Mouse (Mus musculus) myocyte (in vitro differentiated cells): ENCODE measurements around the gene Vwc2. TPM values are rescaled to one million over a fixed set of nuclear protein-coding genes. Genes with fewer than 3 reads are reported as not detected.

ENCODE experiments used
- H3K27me3 ChIP-seq: one replicate; pipeline ENCODE4 v1.6.1; 2011; ENCODE audit not compliant: control insufficient read depth, insufficient read depth, insufficient read length
- H3K36me3 ChIP-seq: one replicate; pipeline ENCODE4 v1.6.1; 2011; ENCODE audit not compliant: control insufficient read depth, insufficient read depth
- H3K4me2 ChIP-seq: one replicate; pipeline ENCODE4 v1.6.1; 2011; ENCODE audit warnings: low read depth, control low read depth
- H3K4me3 ChIP-seq: one replicate; pipeline ENCODE4 v1.5.1; 2011; ENCODE audit warnings: mild to moderate bottlenecking, control low read depth, moderate library complexity
- H3K79me2 ChIP-seq: one replicate; pipeline ENCODE4 v1.6.1; 2011; ENCODE audit not compliant: control insufficient read depth, insufficient read depth
- H3ac ChIP-seq: one replicate; pipeline ENCODE4 v1.6.1; 2011; ENCODE audit not compliant: control insufficient read depth, insufficient read length
- CEBPB ChIP-seq: IDR thresholded peaks from 2 replicates; pipeline ENCODE4 v1.6.1; 2011; ENCODE audit warnings: mild to moderate bottlenecking, moderate library complexity; ENCODE audit not compliant: poor library complexity, insufficient read depth, severe bottlenecking
- E2F4 ChIP-seq: IDR thresholded peaks from one replicate; pipeline ENCODE4 v1.6.1; 2011; ENCODE audit warnings: mild to moderate bottlenecking, control low read depth, moderate library complexity; ENCODE audit not compliant: insufficient read depth
- MAX ChIP-seq: IDR thresholded peaks from one replicate; pipeline ENCODE4 v1.6.1; 2011; ENCODE audit warnings: low read depth, mild to moderate bottlenecking, control low read depth
- MYOD1 ChIP-seq, 3 experiments: IDR thresholded peaks; one replicate each; pipeline ENCODE4 v1.6.1; 2011; ENCODE audit warnings: control low read depth in 2 of 3, low read depth in 2 of 3, mild to moderate bottlenecking in 2 of 3, moderate library complexity in 1 of 3; ENCODE audit not compliant: insufficient read length in 2 of 3, control insufficient read depth in 1 of 3
- MYOG ChIP-seq, 3 experiments: IDR thresholded peaks; one replicate each; pipeline ENCODE4 v1.6.1; 2011; ENCODE audit warnings: control low read depth in 2 of 3, low read depth in 2 of 3, mild to moderate bottlenecking in 2 of 3; ENCODE audit not compliant: insufficient read length in 2 of 3, control insufficient read depth in 1 of 3, insufficient read depth in 1 of 3
- POLR2A ChIP-seq: IDR thresholded peaks from one replicate; pipeline ENCODE4 v1.6.1; 2011; ENCODE audit warnings: low read depth, mild to moderate bottlenecking, control low read depth, moderate library complexity; ENCODE audit not compliant: insufficient read length
- POLR2AphosphoS2 ChIP-seq: IDR thresholded peaks from one replicate; pipeline ENCODE4 v1.6.1; 2011; ENCODE audit warnings: low read depth, control low read depth; ENCODE audit not compliant: insufficient read length
- REST ChIP-seq: IDR thresholded peaks from one replicate; pipeline ENCODE4 v1.6.1; 2011; ENCODE audit warnings: mild to moderate bottlenecking, control low read depth, moderate library complexity; ENCODE audit not compliant: insufficient read depth, insufficient read length
- SRF ChIP-seq: IDR thresholded peaks from one replicate; pipeline ENCODE4 v1.6.1; 2011; ENCODE audit warnings: low read depth; ENCODE audit not compliant: control insufficient read depth, insufficient read length
- TCF12 ChIP-seq: IDR thresholded peaks from one replicate; pipeline ENCODE4 v1.6.1; 2011; ENCODE audit warnings: mild to moderate bottlenecking, control low read depth; ENCODE audit not compliant: poor library complexity, insufficient read depth, severe bottlenecking
- TCF3 ChIP-seq: IDR thresholded peaks from one replicate; pipeline ENCODE4 v1.6.1; 2011; ENCODE audit warnings: low read depth, control low read depth; ENCODE audit not compliant: insufficient read length
- USF1 ChIP-seq: IDR thresholded peaks from one replicate; pipeline ENCODE4 v1.6.1; 2011; ENCODE audit warnings: low read depth, mild to moderate bottlenecking, control low read depth, moderate library complexity
- polyA plus RNA-seq: library from polyadenylated mRNA; unstranded; fragments of >200 nt; fragmentation: generic; extraction: Trizol; gene quantifications from one replicate; pipeline ENCODE4 v1.2.1, GENCODE M21; 2012; ENCODE audit warnings: missing spikeins

Vwc2 gene
- polyA plus RNA-seq, 1 experiment = 0.08 TPM

GRCm38 (mm10) chr11:11131414-11132077, 17.5 kb downstream of the Vwc2 start:
- TF ChIP-seq E2F4 (no peak), POLR2AphosphoS2 (no peak), SRF (no peak), TCF12 (no peak), CEBPB (no peak), MAX (no peak), MYOD1 (IDR thresholded peaks at IDR 0.05; ENCODE audit: control insufficient read depth in 1 of 3, insufficient read length in 2 of 3, low read depth in 2 of 3) (no peak), POLR2A (no peak), USF1 (no peak), REST (no peak), MYOG (IDR thresholded peaks at IDR 0.05; ENCODE audit: control insufficient read depth in 1 of 3, insufficient read depth in 1 of 3, insufficient read length in 2 of 3, low read depth in 2 of 3) (no peak), TCF3 (no peak)
- Histone ChIP-seq H3ac (no peak overlapping the region), H3K27me3 (no peaks in the 10 kb centered on the region)

GRCm38 (mm10) chr11:11140622-11141021, 26.6 kb downstream of the Vwc2 start:
- Histone ChIP-seq H3K36me3 (no peaks in the 10 kb centered on the region), H3K4me3 (no peak overlapping the region), H3K27me3 (no peaks in the 10 kb centered on the region), H3ac (no peak overlapping the region), H3K4me2 (no peak overlapping the region), H3K79me2 (no peaks in the 10 kb centered on the region)
- no peak for TF ChIP-seq SRF
- TF ChIP-seq REST = no peak
- TF ChIP-seq TCF3 = no peak
- TF ChIP-seq TCF12 = no peak
- TF ChIP-seq MYOG (IDR thresholded peaks at IDR 0.05; ENCODE audit: control insufficient read depth in 1 of 3, insufficient read depth in 1 of 3, insufficient read length in 2 of 3, low read depth in 2 of 3) = no peak
- no peak for TF ChIP-seq MYOD1 (IDR thresholded peaks at IDR 0.05; ENCODE audit: control insufficient read depth in 1 of 3, insufficient read length in 2 of 3, low read depth in 2 of 3)
- TF ChIP-seq E2F4 = no peak
- no peak for TF ChIP-seq MAX
- TF ChIP-seq USF1 = no peak
- no peak for TF ChIP-seq POLR2AphosphoS2
- TF ChIP-seq POLR2A = no peak

More at GRCm38 (mm10) chr11:11131414-11132077, 17.5 kb downstream of the Vwc2 start:
- Histone ChIP-seq H3K36me3 (no peaks in the 10 kb centered on the region), H3K4me2 (no peak overlapping the region), H3K79me2 (no peaks in the 10 kb centered on the region), H3K4me3 (no peak overlapping the region)

GRCm38 (mm10) chr11:11152681-11153080, 38.7 kb downstream of the Vwc2 start:
- H3K4me3 ChIP-seq = no peak overlapping the region
- no peak for TF ChIP-seq POLR2A
- no peak for TF ChIP-seq MYOD1 (IDR thresholded peaks at IDR 0.05; ENCODE audit: control insufficient read depth in 1 of 3, insufficient read length in 2 of 3, low read depth in 2 of 3)
- TF ChIP-seq E2F4 = no peak
- no peak for TF ChIP-seq MYOG (IDR thresholded peaks at IDR 0.05; ENCODE audit: control insufficient read depth in 1 of 3, insufficient read depth in 1 of 3, insufficient read length in 2 of 3, low read depth in 2 of 3)
- TF ChIP-seq MAX = no peak
- no peak for TF ChIP-seq TCF12
- no peak for TF ChIP-seq REST
- TF ChIP-seq SRF = no peak
- TF ChIP-seq TCF3 = no peak
- TF ChIP-seq USF1 = no peak
- no peak for TF ChIP-seq POLR2AphosphoS2
- no peak for TF ChIP-seq CEBPB
- H3K36me3 ChIP-seq = no peaks in the 10 kb centered on the region
- no peaks in the 10 kb centered on the region for H3K79me2 ChIP-seq
- H3K27me3 ChIP-seq = no peaks in the 10 kb centered on the region
- no peak overlapping the region for H3ac ChIP-seq
- no peak overlapping the region for H3K4me2 ChIP-seq

GRCm38 (mm10) chr11:11171396-11171795, 57.4 kb downstream of the Vwc2 start:
- no peak overlapping the region for H3K4me3 ChIP-seq
- no peak overlapping the region for H3ac ChIP-seq
- no peaks in the 10 kb centered on the region for H3K27me3 ChIP-seq
- H3K36me3 ChIP-seq = no peaks in the 10 kb centered on the region
- TF ChIP-seq POLR2A (no peak), E2F4 (no peak)
- no peaks in the 10 kb centered on the region for H3K79me2 ChIP-seq
- no peak overlapping the region for H3K4me2 ChIP-seq

GRCm38 (mm10) chr11:11175259-11175658, 61.2 kb downstream of the Vwc2 start:
- Histone ChIP-seq H3K27me3 (no peaks in the 10 kb centered on the region), H3ac (no peak overlapping the region), H3K4me2 (no peak overlapping the region), H3K79me2 (no peaks in the 10 kb centered on the region), H3K36me3 (no peaks in the 10 kb centered on the region), H3K4me3 (no peak overlapping the region)
- no peak for TF ChIP-seq TCF3
- TF ChIP-seq TCF12 = no peak
- TF ChIP-seq POLR2AphosphoS2 = no peak
- TF ChIP-seq POLR2A = no peak
- no peak for TF ChIP-seq E2F4
- TF ChIP-seq SRF = no peak
- no peak for TF ChIP-seq CEBPB
- TF ChIP-seq USF1 = no peak
